Mouse (Mus musculus) hindbrain, embryonic 11.5 days (tissue): Measurements from ENCODE around the gene Jund. TPM values are rescaled to one million over a fixed set of nuclear protein-coding genes. Genes with fewer than 3 reads are reported as not detected.

Source experiments
- ATAC-seq: fragments of 200-750 bp; cut with Nextera tagmentation; 2 replicates; pipeline ENCODE4 v1.8.0; 2017; ENCODE audit warnings: mild to moderate bottlenecking, moderate TSS enrichment, moderate library complexity; ENCODE audit not compliant: low FRiP score
- DNase-seq: peaks from one replicate; pipeline ENCODE4 v3.0.0-alpha.2; 2015; ENCODE audit warnings: low spot score
- H3K27ac ChIP-seq: fragments of 300-500 bp; sonication (generic); 2 replicates; pipeline ENCODE4 v1.5.1; 2014; ENCODE audit warnings: mild to moderate bottlenecking, low read depth, low read length
- H3K27me3 ChIP-seq: fragments of 300-500 bp; sonication (generic); 2 replicates; pipeline ENCODE4 v1.6.1; 2014; ENCODE audit warnings: mild to moderate bottlenecking, low read length, moderate library complexity, mixed read lengths; ENCODE audit not compliant: control insufficient read depth, insufficient read depth
- H3K36me3 ChIP-seq: fragments of 300-500 bp; sonication (generic); 2 replicates; pipeline ENCODE4 v1.6.1; 2014; ENCODE audit warnings: mild to moderate bottlenecking, low read length, moderate library complexity, mixed read lengths; ENCODE audit not compliant: control insufficient read depth, insufficient read depth
- H3K4me1 ChIP-seq: fragments of 300-500 bp; sonication (generic); replicated peaks from 2 replicates; pipeline ENCODE4 v1.6.1; 2014; ENCODE audit warnings: low read length, mixed read lengths; ENCODE audit not compliant: control insufficient read depth, insufficient read depth
- H3K4me2 ChIP-seq: fragments of 300-500 bp; sonication (generic); replicated peaks from 2 replicates; pipeline ENCODE4 v1.6.1; 2014; ENCODE audit warnings: mild to moderate bottlenecking, low read depth, low read length
- H3K4me3 ChIP-seq: fragments of 300-500 bp; sonication (generic); 2 replicates; pipeline ENCODE4 v1.5.1; 2014; ENCODE audit warnings: low read depth, low read length
- H3K9ac ChIP-seq: fragments of 300-500 bp; sonication (generic); 2 replicates; pipeline ENCODE4 v1.6.1; 2014; ENCODE audit warnings: low read depth, low read length
- H3K9me3 ChIP-seq: fragments of 300-500 bp; sonication (generic); 2 replicates; pipeline ENCODE4 v1.6.1; 2016; ENCODE audit warnings: low read length; ENCODE audit not compliant: control insufficient read depth
- WGBS: fragments of 180-500 bp; shearing (Covaris S2); extraction: QIAGEN DNeasy Blood & Tissue Kit; methylation state at CpG from one replicate; pipeline ENCODE4 v1.1.7; 2014; 5-methylcytosine and 5-hydroxymethylcytosine counted together
- polyA plus RNA-seq: library from polyadenylated mRNA; unstranded; fragments of >200 nt; fragmentation: Nextera tagmentation; extraction: Ambion mirVana; gene quantifications from 2 replicates; pipeline ENCODE4 v1.2.1, GENCODE M21; 2014

Gene Jund
- polyA plus RNA-seq, 1 experiment from 2014 or later: 126 TPM

- Histone ChIP-seq H3K9me3 (no peaks in the 10 kb centered on the region), H3K9ac (no peak overlapping the region), H3K4me1 (no peaks in the 10 kb centered on the region), H3K4me3 (no peak overlapping the region), H3K27me3 (no peaks in the 10 kb centered on the region), H3K36me3 (no peaks in the 10 kb centered on the region), H3K27ac (no peak overlapping the region), H3K4me2 (no peak overlapping the region)
- ATAC-seq: no peak
- 86% methylated on average over 8 of the region's 8 CpGs for WGBS
- no peak for DNase-seq
Observed at GRCm38 (mm10) chr8:70721601-70722000, 22.9 kb downstream of the Jund start.

GRCm38 (mm10) chr8:70723486-70724210, 24.9 kb downstream of the Jund start, which contains the start of gene Pde4c:
Gene Pde4c (plus strand): TSS chr8:70723720.
- no peak within 1 kb of the TSS for H3K4me3 ChIP-seq
- peaks cover 8% of the 10 kb centered on the region; the same call in 1 of the 2 replicates for H3K27me3 ChIP-seq
- H3K27ac ChIP-seq: no peak within 1 kb of the TSS
- H3K9me3 ChIP-seq: no peaks in the 10 kb centered on the region
- ATAC-seq (no peak), DNase-seq (no peak)
- H3K9ac ChIP-seq: no peak within 1 kb of the TSS
- 60% methylated on average over 7 of the region's 7 CpGs for WGBS
- no peaks in the 10 kb centered on the region for H3K36me3 ChIP-seq
- no peaks in the 10 kb centered on the region for H3K4me1 ChIP-seq
- H3K4me2 ChIP-seq: no peak within 1 kb of the TSS

GRCm38 (mm10) chr8:70724216-70724615, 25.5 kb downstream of the Jund start:
- H3K4me2 ChIP-seq: no peak overlapping the region
- DNase-seq (no peak), ATAC-seq (no peak)
- no peaks in the 10 kb centered on the region for H3K36me3 ChIP-seq
- H3K27me3 ChIP-seq: peaks cover 12% of the 10 kb centered on the region
- H3K4me3 ChIP-seq: no peak overlapping the region
- WGBS: 81% methylated on average over 12 of the region's 12 CpGs
- H3K9ac ChIP-seq: no peak overlapping the region
- no peaks in the 10 kb centered on the region for H3K9me3 ChIP-seq
- H3K27ac ChIP-seq: no peak overlapping the region
- no peaks in the 10 kb centered on the region for H3K4me1 ChIP-seq

- H3K4me1 ChIP-seq: no peaks in the 10 kb centered on the region; the same call in 1 of the 2 replicates
- H3K36me3 ChIP-seq: no peaks in the 10 kb centered on the region
- no peak overlapping the region for H3K27ac ChIP-seq
- H3K27me3 ChIP-seq: peaks cover 26% of the 10 kb centered on the region
- ATAC-seq (no peak), DNase-seq (peak; percentile 26)
- H3K4me2 ChIP-seq: no peak overlapping the region
- no peaks in the 10 kb centered on the region for H3K9me3 ChIP-seq
- WGBS: 29% methylated on average over 14 of the region's 14 CpGs
- H3K9ac ChIP-seq: no peak overlapping the region
- H3K4me3 ChIP-seq: no peak overlapping the region
Observed at GRCm38 (mm10) chr8:70725792-70726447, 27.2 kb downstream of the Jund start.

GRCm38 (mm10) chr8:70726721-70727120, 28.0 kb downstream of the Jund start:
- Histone ChIP-seq H3K9me3 (no peaks in the 10 kb centered on the region), H3K4me1 (no peaks in the 10 kb centered on the region; the same call in 1 of the 2 replicates), H3K27me3 (peaks cover 29% of the 10 kb centered on the region), H3K4me2 (no peak overlapping the region), H3K9ac (no peak overlapping the region), H3K27ac (no peak overlapping the region), H3K4me3 (no peak overlapping the region), H3K36me3 (no peaks in the 10 kb centered on the region)
- ATAC-seq: no peak
- WGBS: 43% methylated on average over 11 of the region's 11 CpGs
- no peak for DNase-seq

GRCm38 (mm10) chr8:70729808-70730475, 31.2 kb downstream of the Jund start:
- H3K4me3 ChIP-seq: no peak overlapping the region
- no peaks in the 10 kb centered on the region for H3K9me3 ChIP-seq
- H3K27me3 ChIP-seq: peaks cover 32% of the 10 kb centered on the region
- H3K36me3 ChIP-seq: no peaks in the 10 kb centered on the region
- DNase-seq (peak; percentile 43), ATAC-seq (no peak)
- no peak overlapping the region for H3K9ac ChIP-seq
- WGBS: 5% methylated on average over 34 of the region's 34 CpGs
- peak overlapping the region; percentile 24 for H3K4me2 ChIP-seq
- H3K4me1 ChIP-seq: no peaks in the 10 kb centered on the region; the same call in 1 of the 2 replicates
- no peak overlapping the region for H3K27ac ChIP-seq

- Histone ChIP-seq H3K4me2 (no peak overlapping the region), H3K4me1 (no peaks in the 10 kb centered on the region; the same call in 1 of the 2 replicates), H3K9me3 (no peaks in the 10 kb centered on the region), H3K4me3 (no peak overlapping the region), H3K9ac (no peak overlapping the region), H3K36me3 (no peaks in the 10 kb centered on the region), H3K27me3 (peaks cover 32% of the 10 kb centered on the region), H3K27ac (no peak overlapping the region)
- ATAC-seq (no peak), DNase-seq (no peak)
- 83% methylated on average over 4 of the region's 4 CpGs for WGBS
Observed at GRCm38 (mm10) chr8:70730956-70731355, 32.2 kb downstream of the Jund start.

GRCm38 (mm10) chr8:70737705-70738104, 39.0 kb downstream of the Jund start:
- no peak overlapping the region for H3K27ac ChIP-seq
- H3K9me3 ChIP-seq: no peaks in the 10 kb centered on the region
- no peak overlapping the region for H3K4me2 ChIP-seq
- no peaks in the 10 kb centered on the region for H3K36me3 ChIP-seq
- no peak overlapping the region for H3K9ac ChIP-seq
- no peak for DNase-seq
- WGBS: 64% methylated on average over 5 of the region's 5 CpGs
- H3K27me3 ChIP-seq: peaks cover 15% of the 10 kb centered on the region; the same call in 1 of the 2 replicates
- no peak for ATAC-seq
- H3K4me3 ChIP-seq: no peak overlapping the region
- H3K4me1 ChIP-seq: 0 out of 2 replicates have a peak, but pooled peaks cover 2% of the 10 kb centered on the region
